18 mouse cellular contexts compared by ENCODE assay signal in the genomic region with DNA sequence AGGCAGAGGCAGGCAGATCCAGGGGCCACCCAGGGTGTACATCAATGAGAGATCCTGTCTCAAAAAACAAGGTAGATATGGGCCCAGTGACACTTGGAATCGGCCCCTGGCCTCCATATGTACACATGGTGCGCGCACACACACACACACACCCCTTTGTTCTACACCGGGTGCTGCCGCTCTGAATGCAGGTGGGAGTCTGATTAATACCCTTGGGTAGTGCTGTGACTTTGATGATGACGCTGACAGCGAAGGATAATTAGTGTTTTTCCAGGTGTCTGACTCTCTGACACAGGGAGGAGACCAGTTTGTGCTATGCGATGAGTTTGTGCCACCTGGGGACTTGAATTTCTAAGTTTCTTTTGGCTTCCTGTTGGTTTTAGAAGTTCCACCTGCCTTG.
DNase-seq lines count a peak whose midpoint lies in the region; ATAC-seq and TF ChIP-seq lines count a peak whose summit lies in the region.
"Had no signal": no experiment of that assay in that cellular context is flagged by ENCODE, and none has a peak within 500 bp of the region (broad histone marks: within the 10 kb centered on the region; RNA-seq: fewer than 3 reads in every experiment).

No protein-coding gene starts in this region.

- no peak for TF ChIP-seq CTCF in forebrain, postnatal 0 days (IDR thresholded peaks at IDR 0.05; ENCODE audit: low read depth)
- no peak for TF ChIP-seq CTCF in CH12.LX (conservative IDR thresholded peaks at IDR 0.05 in 1 of 2, IDR thresholded peaks at IDR 0.05 in 1 of 2; ENCODE audit: low read depth in 2 of 2, low read length in 2 of 2)

- WGBS in forebrain, postnatal 0 days, result 75% methylated on average over 8 of the region's 8 CpGs
- 83% methylated on average over 8 of the region's 8 CpGs for WGBS in forebrain, embryonic 16.5 days
- WGBS in hindbrain, embryonic 13.5 days, result 79% methylated on average over 8 of the region's 8 CpGs
- WGBS in hindbrain, embryonic 11.5 days, result 78% methylated on average over 8 of the region's 8 CpGs

- no peak for TF ChIP-seq EP300 in CH12.LX (IDR thresholded peaks at IDR 0.05; ENCODE audit: low read length)

- H3K9ac ChIP-seq in forebrain, postnatal 0 days, result no peak overlapping the region
- no peak overlapping the region for H3K9ac ChIP-seq in forebrain, embryonic 16.5 days (replicated peaks; ENCODE audit: low read depth, low read length)
- H3K9ac ChIP-seq in hindbrain, embryonic 13.5 days, result no peak overlapping the region
- H3K9ac ChIP-seq in hindbrain, embryonic 11.5 days (ENCODE audit: low read depth, low read length), result no peak overlapping the region
- no peak overlapping the region for H3K9ac ChIP-seq in CH12.LX (ENCODE audit: insufficient read depth, low read depth)
- H3K9ac ChIP-seq: forebrain, embryonic 12.5 days; liver, embryonic 15.5 days; lung, embryonic 15.5 days; midbrain, embryonic 12.5 days; neural tube, embryonic 15.5 days had no signal

- 0 out of 2 replicates have a peak, but pooled peaks cover 3% of the 10 kb centered on the region for H3K9me3 ChIP-seq in forebrain, postnatal 0 days (ENCODE audit: low read length)
- peaks cover 2% of the 10 kb centered on the region; the same call in 1 of the 2 replicates for H3K9me3 ChIP-seq in forebrain, embryonic 16.5 days (ENCODE audit: control insufficient read depth, low read length)
- no peaks in the 10 kb centered on the region for H3K9me3 ChIP-seq in hindbrain, embryonic 13.5 days
- 0 out of 2 replicates have a peak, but pooled peaks cover 2% of the 10 kb centered on the region for H3K9me3 ChIP-seq in hindbrain, embryonic 11.5 days (ENCODE audit: control insufficient read depth, low read length)
- H3K9me3 ChIP-seq in CH12.LX (replicated peaks; ENCODE audit: low read length), result peaks cover 4% of the 10 kb centered on the region
- H3K9me3 ChIP-seq: forebrain, embryonic 12.5 days; liver, embryonic 15.5 days; neural tube, embryonic 15.5 days had no signal

- TF ChIP-seq RAD21 in CH12.LX (IDR thresholded peaks at IDR 0.05; ENCODE audit: low read depth, low read length), result no peak

- no peak overlapping the region for H3K4me3 ChIP-seq in forebrain, postnatal 0 days (ENCODE audit: low read depth, low read length)
- no peak overlapping the region for H3K4me3 ChIP-seq in forebrain, embryonic 16.5 days (replicated peaks; ENCODE audit: low read length)
- no peak overlapping the region for H3K4me3 ChIP-seq in hindbrain, embryonic 13.5 days
- no peak overlapping the region for H3K4me3 ChIP-seq in hindbrain, embryonic 11.5 days (ENCODE audit: low read depth, low read length)
- H3K4me3 ChIP-seq in CH12.LX (replicated peaks in 1 of 3; ENCODE audit: low read depth in 2 of 3, low read length in 2 of 3, poor library complexity in 1 of 3), result no peak overlapping the region
- H3K4me3 ChIP-seq: forebrain, embryonic 12.5 days; liver, embryonic 15.5 days; lung, embryonic 15.5 days; midbrain, embryonic 12.5 days; neural tube, embryonic 15.5 days had no signal

- peak; percentile 12; the same call in 1 of the 2 replicates for ATAC-seq in forebrain, postnatal 0 days
- no peak for ATAC-seq in forebrain, embryonic 16.5 days
- peak; percentile 39; the same call in 1 of the 2 replicates for ATAC-seq in hindbrain, embryonic 13.5 days (ENCODE audit: low FRiP score)
- ATAC-seq in hindbrain, embryonic 11.5 days (ENCODE audit: low FRiP score), result no peak
- 0 out of 2 replicates have a peak, but pooled peaks have one; percentile 4 for ATAC-seq in megakaryocyte progenitor cell, adult 5-6 weeks (replicated peaks; ENCODE audit: poor library complexity)
- ATAC-seq: intestine, embryonic 16.5 days had no signal

- H3K36me3 ChIP-seq in forebrain, postnatal 0 days (ENCODE audit: insufficient read depth), result no peaks in the 10 kb centered on the region
- H3K36me3 ChIP-seq in forebrain, embryonic 16.5 days (ENCODE audit: control insufficient read depth, insufficient read depth), result no peaks in the 10 kb centered on the region
- H3K36me3 ChIP-seq in hindbrain, embryonic 13.5 days, result no peaks in the 10 kb centered on the region
- no peaks in the 10 kb centered on the region for H3K36me3 ChIP-seq in hindbrain, embryonic 11.5 days (ENCODE audit: control insufficient read depth, insufficient read depth, low read length)
- no peaks in the 10 kb centered on the region for H3K36me3 ChIP-seq in CH12.LX (replicated peaks in 1 of 2; ENCODE audit: control insufficient read depth in 1 of 2, insufficient read depth in 1 of 2, low read length in 1 of 2)
- H3K36me3 ChIP-seq: forebrain, embryonic 12.5 days; liver, embryonic 15.5 days; lung, embryonic 15.5 days; midbrain, embryonic 12.5 days; neural tube, embryonic 15.5 days had no signal

- DNase-seq in forebrain, postnatal 0 days, result no peak
- no peak for DNase-seq in hindbrain, embryonic 11.5 days (ENCODE audit: low spot score)
- DNase-seq in CH12.LX (ENCODE audit: extremely low read depth), result no peak
- DNase-seq in embryo, embryonic 11 days, result no peak
- no peak for DNase-seq in lung, postnatal 10 days
- DNase-seq: adrenal gland, adult 8-10 months; lung, postnatal 4 days had no signal

- TF ChIP-seq POLR2A in CH12.LX (IDR thresholded peaks at IDR 0.05; ENCODE audit: low read depth, low read length), result no peak

- H3K27me3 ChIP-seq in forebrain, postnatal 0 days (ENCODE audit: insufficient read depth, low read length), result no peaks in the 10 kb centered on the region
- H3K27me3 ChIP-seq in forebrain, embryonic 16.5 days (replicated peaks; ENCODE audit: control insufficient read depth, insufficient read depth, low read length), result no peaks in the 10 kb centered on the region
- no peaks in the 10 kb centered on the region for H3K27me3 ChIP-seq in hindbrain, embryonic 13.5 days
- no peaks in the 10 kb centered on the region for H3K27me3 ChIP-seq in hindbrain, embryonic 11.5 days (ENCODE audit: control insufficient read depth, insufficient read depth, low read length)
- H3K27me3 ChIP-seq in CH12.LX (replicated peaks), result no peaks in the 10 kb centered on the region
- H3K27me3 ChIP-seq: forebrain, embryonic 12.5 days; liver, embryonic 15.5 days; lung, embryonic 15.5 days; midbrain, embryonic 12.5 days; neural tube, embryonic 15.5 days had no signal

- H3K4me2 ChIP-seq in forebrain, postnatal 0 days (ENCODE audit: low read depth), result no peak overlapping the region
- H3K4me2 ChIP-seq in forebrain, embryonic 16.5 days (ENCODE audit: low read length), result no peak overlapping the region
- H3K4me2 ChIP-seq in hindbrain, embryonic 13.5 days, result no peak overlapping the region
- no peak overlapping the region for H3K4me2 ChIP-seq in hindbrain, embryonic 11.5 days (replicated peaks; ENCODE audit: low read depth, low read length)
- peak overlapping the region; percentile 83 for H3K4me2 ChIP-seq in CH12.LX (ENCODE audit: insufficient read depth, low read depth, poor library complexity, severe bottlenecking)
- H3K4me2 ChIP-seq: forebrain, embryonic 12.5 days; liver, embryonic 15.5 days; lung, embryonic 15.5 days; midbrain, embryonic 12.5 days had no signal

- dilution Hi-C loops in CH12.LX (cut with MboI; ENCODE audit: extremely low pct_ligation_motif_present, extremely low pct_unique_long_range_greater_than_20kb, low sequenced_read_pairs), result no loop called here

- no peak overlapping the region for H3K27ac ChIP-seq in forebrain, postnatal 0 days (ENCODE audit: low read depth, low read length)
- H3K27ac ChIP-seq in forebrain, embryonic 16.5 days (ENCODE audit: low read length), result no peak overlapping the region
- no peak overlapping the region for H3K27ac ChIP-seq in hindbrain, embryonic 13.5 days
- no peak overlapping the region for H3K27ac ChIP-seq in hindbrain, embryonic 11.5 days (ENCODE audit: low read depth, low read length)
- H3K27ac ChIP-seq in CH12.LX (ENCODE audit: insufficient read depth, low read depth), result no peak overlapping the region
- H3K27ac ChIP-seq: forebrain, embryonic 12.5 days; hindbrain, postnatal 0 days; kidney, postnatal 0 days; liver, embryonic 15.5 days; lung, embryonic 15.5 days; midbrain, embryonic 12.5 days; neural tube, embryonic 15.5 days had no signal

- no peaks in the 10 kb centered on the region for H3K4me1 ChIP-seq in forebrain, postnatal 0 days (ENCODE audit: insufficient read depth)
- H3K4me1 ChIP-seq in forebrain, embryonic 16.5 days (replicated peaks; ENCODE audit: control insufficient read depth, insufficient read depth, low read length), result peaks cover 2% of the 10 kb centered on the region; the same call in 1 of the 2 replicates
- peaks cover 13% of the 10 kb centered on the region for H3K4me1 ChIP-seq in hindbrain, embryonic 13.5 days (replicated peaks)
- H3K4me1 ChIP-seq in hindbrain, embryonic 11.5 days (replicated peaks; ENCODE audit: control insufficient read depth, insufficient read depth, low read length), result no peaks in the 10 kb centered on the region
- peaks cover 0 to 6% of the 10 kb centered on the region in 2 experiments; a peak in 2 of 4 replicates for H3K4me1 ChIP-seq in CH12.LX (ENCODE audit: control insufficient read depth in 1 of 2, insufficient read depth in 2 of 2)
- H3K4me1 ChIP-seq: forebrain, embryonic 12.5 days; liver, embryonic 15.5 days; lung, embryonic 15.5 days; midbrain, embryonic 12.5 days had no signal

- in situ Hi-C loops in CH12.LX (cut with MboI; ENCODE audit: low pct_ligation_motif_present, low pct_unique_long_range_greater_than_20kb, low sequenced_read_pairs), result loop anchor here (25.0 kb wide), 1 partner anchor 368 kb away; a partner anchor contains a TSS

- no peaks in the 10 kb centered on the region for H3K79me2 ChIP-seq in CH12.LX (replicated peaks; ENCODE audit: control insufficient read depth, extremely low read depth, insufficient read depth, poor library complexity, severe bottlenecking)

TF ChIP-seq in CH12.LX, 34 proteins besides CTCF, POLR2A, EP300 and RAD21 (continues in another document):
- no peak for TF ChIP-seq TCF12 (IDR thresholded peaks at IDR 0.05; ENCODE audit: low read depth, low read length)
- TF ChIP-seq UBTF (IDR thresholded peaks at IDR 0.05; ENCODE audit: low read depth, low read length), result no peak
- no peak for TF ChIP-seq SMC3 (IDR thresholded peaks at IDR 0.05; ENCODE audit: low read depth, low read length)
- no peak for TF ChIP-seq KAT2A (IDR thresholded peaks at IDR 0.05; ENCODE audit: insufficient replicate concordance, low read length)
- TF ChIP-seq MXI1 (IDR thresholded peaks at IDR 0.05; ENCODE audit: low read depth, low read length), result no peak
- TF ChIP-seq HCFC1 (IDR thresholded peaks at IDR 0.05; ENCODE audit: low read depth, low read length), result no peak
- TF ChIP-seq TBP (conservative IDR thresholded peaks at IDR 0.05; ENCODE audit: low read depth, low read length), result no peak
- TF ChIP-seq E2F4 (IDR thresholded peaks at IDR 0.05; ENCODE audit: insufficient replicate concordance, low read depth, low read length), result no peak
- TF ChIP-seq SIN3A (IDR thresholded peaks at IDR 0.05; ENCODE audit: low read length), result no peak
- TF ChIP-seq MAZ (IDR thresholded peaks at IDR 0.05; ENCODE audit: low read depth, low read length), result no peak
- no peak for TF ChIP-seq MAFK (IDR thresholded peaks at IDR 0.05; ENCODE audit: insufficient replicate concordance, low read length)
- TF ChIP-seq NRF1 (IDR thresholded peaks at IDR 0.05; ENCODE audit: low read depth, low read length), result no peak
- TF ChIP-seq MEF2A (IDR thresholded peaks at IDR 0.05; ENCODE audit: borderline replicate concordance, low read depth, low read length), result no peak
- TF ChIP-seq JUND (conservative IDR thresholded peaks at IDR 0.05; ENCODE audit: low read depth, low read length), result no peak

Comparison
In these comparisons a context has a peak if more than half of its experiments do, and no peak if none do; other contexts are left out.
1. ATAC-seq: peak in forebrain, postnatal 0 days (single experiment), hindbrain, embryonic 13.5 days (single experiment) and megakaryocyte progenitor cell, adult 5-6 weeks (single experiment); none in forebrain, embryonic 16.5 days (single experiment) and hindbrain, embryonic 11.5 days (single experiment).